Mouse (Mus musculus) stomach, embryonic 16.5 days (tissue): ENCODE measurements around the gene Gm47955. TPM values are rescaled to one million over a fixed set of nuclear protein-coding genes. Genes with fewer than 3 reads are reported as not detected.

ENCODE experiments used
- polyA plus RNA-seq: library from polyadenylated mRNA; unstranded; fragments of >200 nt; fragmentation: Nextera tagmentation; extraction: Ambion mirVana; gene quantifications from 2 replicates; pipeline ENCODE4 v1.2.1, GENCODE M21; 2015

Gene Gm47955
- polyA plus RNA-seq, 1 experiment from 2014 or later: not detected

Other genes with a start within 250 kb of the Gm47955 start
- gene Mff, start 235.4 kb upstream of the Gm47955 start, polyA plus RNA-seq: 170 and 177 TPM in 2 replicates
- 19.1 and 21.3 TPM in 2 replicates for gene Tm4sf20, start 191.8 kb upstream of the Gm47955 start, polyA plus RNA-seq
- gene Gm47791, start 189.0 kb upstream of the Gm47955 start, polyA plus RNA-seq: not detected in 2 replicates
- gene Agfg1, start 120.8 kb upstream of the Gm47955 start, polyA plus RNA-seq: 17.0 and 21.6 TPM in 2 replicates
- gene A030005L19Rik, start 47.0 kb upstream of the Gm47955 start, polyA plus RNA-seq: 0.17 and 0.30 TPM in 2 replicates
- not detected in 2 replicates for gene A030014E15Rik, start 35.4 kb upstream of the Gm47955 start, polyA plus RNA-seq
- gene Gm6217, start 28.9 kb upstream of the Gm47955 start, polyA plus RNA-seq: not detected in 2 replicates
- not detected in 2 replicates for gene A030003K21Rik, start 16.9 kb upstream of the Gm47955 start, polyA plus RNA-seq
- not detected in 2 replicates for gene Gm7544, start 4.3 kb upstream of the Gm47955 start, polyA plus RNA-seq
- not detected in 2 replicates for gene Gm47959, start 40.3 kb downstream of the Gm47955 start, polyA plus RNA-seq
- gene Slc19a3, start 78.2 kb downstream of the Gm47955 start, polyA plus RNA-seq: 0.54 and 0.88 TPM in 2 replicates
- gene Krtap28-10, start 82.2 kb downstream of the Gm47955 start, polyA plus RNA-seq: not detected in 2 replicates
- gene Gm47969, start 84.6 kb downstream of the Gm47955 start, polyA plus RNA-seq: not detected in 2 replicates
- gene A030005K14Rik, start 99.1 kb downstream of the Gm47955 start, polyA plus RNA-seq: not detected in 2 replicates
- not detected in 2 replicates for gene Krtap28-13, start 100.6 kb downstream of the Gm47955 start, polyA plus RNA-seq
- gene Ccl20, start 156.5 kb downstream of the Gm47955 start, polyA plus RNA-seq: 7.6 and 7.9 TPM in 2 replicates
- 0.22 TPM in 1 of 2 replicates, not detected in the other for gene Daw1, start 199.5 kb downstream of the Gm47955 start, polyA plus RNA-seq